Mouse (Mus musculus): ENCODE data around the gene Lgals1. TPM values are rescaled to one million over a fixed set of nuclear protein-coding genes. Genes with fewer than 3 reads are reported as not detected.
A peak's percentile ranks its signal among the peaks of the same experiment; 100 is the strongest.

Gene Lgals1
- polyA plus RNA-seq, 1 experiment from 2014 or later, result 1,632 TPM

GRCm38 (mm10) chr15:78897488-78897887 lies 29.0 kb upstream of the Lgals1 start:
- 74% methylated on average over 4 of the region's 4 CpGs for WGBS
- peaks cover 11% of the 10 kb centered on the region; the same call in 1 of the 2 replicates for H3K36me3 ChIP-seq (ENCODE audit: control insufficient read depth, insufficient read depth, low read length)
- peak overlapping the region; percentile 31 for H3K27ac ChIP-seq (replicated peaks)
- peaks cover 7% of the 10 kb centered on the region for H3K4me1 ChIP-seq (replicated peaks; ENCODE audit: control insufficient read depth, insufficient read depth)
- DNase-seq (ENCODE audit: low spot score), result no peak
- H3K9me3 ChIP-seq (ENCODE audit: control insufficient read depth, low read length), result no peaks in the 10 kb centered on the region
- no peak overlapping the region for H3K9ac ChIP-seq (ENCODE audit: low read length)
- TF ChIP-seq CTCF (IDR thresholded peaks at IDR 0.05; ENCODE audit: low read depth), result no peak
- TF ChIP-seq EP300 (optimal IDR thresholded peaks at IDR 0.05), result no peak
- no peak overlapping the region for H3K4me2 ChIP-seq (replicated peaks; ENCODE audit: low read depth)
- H3K27me3 ChIP-seq (ENCODE audit: control insufficient read depth, insufficient read depth, low read length), result no peaks in the 10 kb centered on the region
- no peak for ATAC-seq (ENCODE audit: low FRiP score, low TSS enrichment)
- H3K4me3 ChIP-seq (ENCODE audit: low read depth, low read length), result no peak overlapping the region

GRCm38 (mm10) chr15:78898507-78899001 lies 28.0 kb upstream of the Lgals1 start:
- 42% methylated on average over 6 of the region's 6 CpGs for WGBS
- Histone ChIP-seq H3K4me1 (replicated peaks; ENCODE audit: control insufficient read depth, insufficient read depth) (peaks cover 7% of the 10 kb centered on the region), H3K27ac (replicated peaks) (peak overlapping the region; percentile 85), H3K4me2 (replicated peaks; ENCODE audit: low read depth) (peak overlapping the region; percentile 86), H3K36me3 (ENCODE audit: control insufficient read depth, insufficient read depth, low read length) (0 out of 2 replicates have a peak, but pooled peaks cover 4% of the 10 kb centered on the region), H3K27me3 (ENCODE audit: control insufficient read depth, insufficient read depth, low read length) (no peaks in the 10 kb centered on the region), H3K9me3 (ENCODE audit: control insufficient read depth, low read length) (no peaks in the 10 kb centered on the region), H3K9ac (ENCODE audit: low read length) (peak overlapping the region; percentile 35; the same call in 1 of the 2 replicates), H3K4me3 (ENCODE audit: low read depth, low read length) (0 out of 2 replicates have a peak overlapping the region, but pooled peaks have one; percentile 2)
- TF ChIP-seq EP300 (optimal IDR thresholded peaks at IDR 0.05) (no peak), CTCF (IDR thresholded peaks at IDR 0.05; ENCODE audit: low read depth) (no peak)
- ATAC-seq (ENCODE audit: low FRiP score, low TSS enrichment) (no peak), DNase-seq (ENCODE audit: low spot score) (no peak)

GRCm38 (mm10) chr15:78899409-78899739 lies 27.2 kb upstream of the Lgals1 start, which contains the start of gene Gm49510:
Gene Gm49510 (plus strand): TSS chr15:78899667.
- Histone ChIP-seq H3K9me3 (ENCODE audit: control insufficient read depth, low read length) (no peaks in the 10 kb centered on the region), H3K4me1 (replicated peaks; ENCODE audit: control insufficient read depth, insufficient read depth) (peaks cover 7% of the 10 kb centered on the region), H3K27ac (replicated peaks) (peak within 1 kb of the TSS; percentile 85), H3K27me3 (ENCODE audit: control insufficient read depth, insufficient read depth, low read length) (no peaks in the 10 kb centered on the region), H3K4me2 (replicated peaks; ENCODE audit: low read depth) (peak within 1 kb of the TSS; percentile 86), H3K4me3 (ENCODE audit: low read depth, low read length) (peak within 1 kb of the TSS; percentile 77), H3K9ac (ENCODE audit: low read length) (peak within 1 kb of the TSS; percentile 79), H3K36me3 (ENCODE audit: control insufficient read depth, insufficient read depth, low read length) (no peaks in the 10 kb centered on the region)
- ATAC-seq (ENCODE audit: low FRiP score, low TSS enrichment), result no peak
- TF ChIP-seq CTCF (IDR thresholded peaks at IDR 0.05; ENCODE audit: low read depth) (no peak), EP300 (optimal IDR thresholded peaks at IDR 0.05) (no peak)
- WGBS, result 3% methylated on average over 19 of the region's 20 CpGs
- DNase-seq (ENCODE audit: low spot score), result no peak

- TF ChIP-seq EP300 (optimal IDR thresholded peaks at IDR 0.05) (no peak), CTCF (IDR thresholded peaks at IDR 0.05; ENCODE audit: low read depth) (no peak)
- peak within 1 kb of the TSS; percentile 85 for H3K27ac ChIP-seq (replicated peaks)
- H3K9me3 ChIP-seq (ENCODE audit: control insufficient read depth, low read length), result no peaks in the 10 kb centered on the region
- H3K4me3 ChIP-seq (ENCODE audit: low read depth, low read length), result peak within 1 kb of the TSS; percentile 77
- ATAC-seq (ENCODE audit: low FRiP score, low TSS enrichment) (peak; percentile 28; the same call in 1 of the 2 replicates), DNase-seq (ENCODE audit: low spot score) (peak; percentile 82)
- H3K9ac ChIP-seq (ENCODE audit: low read length), result peak within 1 kb of the TSS; percentile 79
- H3K4me2 ChIP-seq (replicated peaks; ENCODE audit: low read depth), result peak within 1 kb of the TSS; percentile 86
- H3K27me3 ChIP-seq (ENCODE audit: control insufficient read depth, insufficient read depth, low read length), result no peaks in the 10 kb centered on the region
- H3K4me1 ChIP-seq (replicated peaks; ENCODE audit: control insufficient read depth, insufficient read depth), result peaks cover 7% of the 10 kb centered on the region
- H3K36me3 ChIP-seq (ENCODE audit: control insufficient read depth, insufficient read depth, low read length), result peaks cover 2% of the 10 kb centered on the region; the same call in 1 of the 2 replicates
- under 1% methylated on average over 43 of the region's 47 CpGs for WGBS
Observed at GRCm38 (mm10) chr15:78899740-78900584, 26.6 kb upstream of the Lgals1 start, which contains the start of gene Sh3bp1. Gene Sh3bp1 (plus strand): TSS chr15:78899768.

- Histone ChIP-seq H3K9me3 (ENCODE audit: control insufficient read depth, low read length) (no peaks in the 10 kb centered on the region), H3K9ac (ENCODE audit: low read length) (peak overlapping the region; percentile 79), H3K36me3 (ENCODE audit: control insufficient read depth, insufficient read depth, low read length) (peaks cover 7% of the 10 kb centered on the region), H3K4me1 (replicated peaks; ENCODE audit: control insufficient read depth, insufficient read depth) (peaks cover 6% of the 10 kb centered on the region), H3K27me3 (ENCODE audit: control insufficient read depth, insufficient read depth, low read length) (no peaks in the 10 kb centered on the region), H3K4me2 (replicated peaks; ENCODE audit: low read depth) (peak overlapping the region; percentile 86), H3K4me3 (ENCODE audit: low read depth, low read length) (peak overlapping the region; percentile 77), H3K27ac (replicated peaks) (peak overlapping the region; percentile 85)
- WGBS, result 10% methylated on average over 18 of the region's 18 CpGs
- DNase-seq (ENCODE audit: low spot score) (peak; percentile 59), ATAC-seq (ENCODE audit: low FRiP score, low TSS enrichment) (peak; percentile 16)
- TF ChIP-seq EP300 (optimal IDR thresholded peaks at IDR 0.05) (no peak), CTCF (IDR thresholded peaks at IDR 0.05; ENCODE audit: low read depth) (no peak)
Observed at GRCm38 (mm10) chr15:78900585-78901421, 25.7 kb upstream of the Lgals1 start.

Data from stomach, postnatal 0 days (tissue).